Mouse (Mus musculus): ENCODE data around the gene Slc27a2. TPM values are rescaled to one million over a fixed set of nuclear protein-coding genes. Genes with fewer than 3 reads are reported as not detected.

Gene Slc27a2
- total RNA-seq, 2 experiments from 2014 or later: 7.4 to 8.3 TPM

DNA sequence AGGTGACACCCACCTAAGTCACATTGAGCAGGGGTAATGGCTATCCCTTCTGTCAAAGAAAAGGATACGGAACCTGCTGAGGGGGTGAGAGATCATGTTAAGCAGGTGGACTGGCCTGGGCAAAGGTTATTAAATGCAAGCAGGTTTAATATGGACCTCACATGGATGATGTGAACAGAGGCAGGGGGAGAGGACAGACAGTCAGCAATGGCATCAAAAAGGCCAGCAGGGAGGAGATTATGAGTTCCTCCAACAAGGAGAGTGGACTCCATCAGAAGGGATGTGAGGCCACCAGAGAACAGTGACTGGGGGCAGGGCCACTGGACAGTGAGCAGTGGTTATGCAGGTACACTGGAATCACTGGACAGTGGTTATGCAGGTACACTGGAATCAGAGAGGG lies 7.9 kb downstream of the Slc27a2 start:
- no peak for DNase-seq (ENCODE audit: extremely low spot score in 1 of 2, low spot score in 2 of 2)
- intact Hi-C loops (cut with DNase I): no loop called here
- no peak overlapping the region for H3K4me3 ChIP-seq
- H3K27ac ChIP-seq: no peak overlapping the region
- TF ChIP-seq CTCF (IDR thresholded peaks at IDR 0.05): no peak

DNA sequence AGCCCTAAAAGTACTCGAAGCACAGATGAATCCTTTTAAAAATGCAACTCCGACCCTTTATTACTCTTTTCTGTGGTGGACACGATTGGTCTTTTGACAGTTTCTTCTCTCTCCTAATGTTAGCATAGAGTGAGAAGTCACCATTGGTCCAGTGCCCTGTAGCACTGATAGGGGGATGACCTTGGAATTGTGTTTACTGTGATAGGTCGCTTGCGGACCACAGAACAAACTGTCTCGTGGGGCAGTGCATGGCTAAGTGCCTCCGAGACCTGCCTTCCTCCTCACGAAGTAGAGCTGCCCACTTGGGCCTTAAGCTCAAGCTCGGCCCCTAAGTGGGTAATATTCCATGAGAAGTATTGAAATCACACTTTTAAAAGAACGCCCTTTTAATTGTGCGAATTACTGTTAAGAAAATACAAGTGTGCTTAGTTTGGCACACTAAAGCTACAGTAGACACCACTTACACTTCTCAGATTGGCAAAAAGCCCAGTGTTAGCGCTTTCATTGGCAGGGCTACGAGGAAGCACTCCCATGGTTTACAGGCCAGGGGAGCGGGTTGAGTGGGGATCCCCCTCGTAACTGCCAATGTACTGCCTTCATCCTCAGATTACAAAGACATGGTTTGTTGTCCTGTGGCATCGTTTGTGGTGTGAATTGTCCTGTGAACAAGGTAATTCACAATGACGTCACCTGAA lies 11.4 kb downstream of the Slc27a2 start:
- H3K27ac ChIP-seq: no peak overlapping the region
- no peak for TF ChIP-seq CTCF (IDR thresholded peaks at IDR 0.05)
- intact Hi-C loops (cut with DNase I): no loop called here
- no peak for DNase-seq (ENCODE audit: extremely low spot score in 1 of 2, low spot score in 2 of 2)
- H3K4me3 ChIP-seq: no peak overlapping the region

GRCm38 (mm10) chr2:126572163-126572562 lies 20.0 kb downstream of the Slc27a2 start:
- H3K27ac ChIP-seq: no peak overlapping the region
- intact Hi-C loops (cut with DNase I): no loop called here
- TF ChIP-seq CTCF (IDR thresholded peaks at IDR 0.05): no peak
- no peak overlapping the region for H3K4me3 ChIP-seq
- no peak for DNase-seq (ENCODE audit: extremely low spot score in 1 of 2, low spot score in 2 of 2)

- intact Hi-C loops (cut with DNase I): no loop called here
- TF ChIP-seq CTCF (IDR thresholded peaks at IDR 0.05): no peak
- no peak overlapping the region for H3K27ac ChIP-seq
- no peak for DNase-seq (ENCODE audit: extremely low spot score in 1 of 2, low spot score in 2 of 2)
- no peak overlapping the region for H3K4me3 ChIP-seq
These were observed 20.5 kb downstream of the Slc27a2 start for GRCm38 (mm10) chr2:126572747-126573146.

GRCm38 (mm10) chr2:126575391-126576176 lies 23.4 kb downstream of the Slc27a2 start:
- DNase-seq (ENCODE audit: extremely low spot score in 1 of 2, low spot score in 2 of 2): no peak
- H3K27ac ChIP-seq: no peak overlapping the region
- H3K4me3 ChIP-seq: no peak overlapping the region
- intact Hi-C loops (cut with DNase I): no loop called here
- no peak for TF ChIP-seq CTCF (IDR thresholded peaks at IDR 0.05)

GRCm38 (mm10) chr2:126577362-126577761 lies 25.2 kb downstream of the Slc27a2 start:
- intact Hi-C loops (cut with DNase I): no loop called here
- Histone ChIP-seq H3K4me3 (no peak overlapping the region), H3K27ac (no peak overlapping the region)
- TF ChIP-seq CTCF (IDR thresholded peaks at IDR 0.05): no peak
- no peak for DNase-seq (ENCODE audit: extremely low spot score in 1 of 2, low spot score in 2 of 2)

GRCm38 (mm10) chr2:126579282-126579681 lies 27.1 kb downstream of the Slc27a2 start:
- no peak for DNase-seq (ENCODE audit: extremely low spot score in 1 of 2, low spot score in 2 of 2)
- no peak for TF ChIP-seq CTCF (IDR thresholded peaks at IDR 0.05)
- H3K4me3 ChIP-seq: no peak overlapping the region
- no peak overlapping the region for H3K27ac ChIP-seq
- intact Hi-C loops (cut with DNase I): no loop called here

DNA sequence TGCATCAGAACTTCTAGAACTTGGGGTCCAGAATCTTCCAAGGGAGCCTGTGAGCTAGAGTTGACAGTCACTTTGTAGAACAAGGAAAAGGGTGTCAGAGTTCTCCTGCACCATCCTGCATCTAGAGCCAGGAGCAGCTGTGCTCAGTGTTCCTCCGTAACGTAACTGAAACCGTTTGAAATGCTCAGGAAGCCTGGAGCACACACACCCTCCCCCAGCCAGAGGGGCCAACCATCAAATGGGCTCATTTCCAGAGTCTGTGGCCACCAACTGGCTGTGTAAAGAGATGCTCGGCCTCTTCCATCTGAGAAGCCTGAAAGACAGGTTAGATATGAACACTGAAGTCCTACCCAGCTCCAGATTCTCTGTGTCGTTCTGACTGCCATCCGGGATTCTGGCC lies 31.8 kb downstream of the Slc27a2 start:
- Histone ChIP-seq H3K27ac (no peak overlapping the region), H3K4me3 (no peak overlapping the region)
- no peak for TF ChIP-seq CTCF (IDR thresholded peaks at IDR 0.05)
- intact Hi-C loops (cut with DNase I): no loop called here
- no peak for DNase-seq (ENCODE audit: extremely low spot score in 1 of 2, low spot score in 2 of 2)

- DNase-seq (ENCODE audit: extremely low spot score in 1 of 2, low spot score in 2 of 2): no peak
- no peak for TF ChIP-seq CTCF (IDR thresholded peaks at IDR 0.05)
- Histone ChIP-seq H3K27ac (no peak overlapping the region), H3K4me3 (no peak overlapping the region)
- intact Hi-C loops (cut with DNase I): no loop called here
These were observed 32.6 kb downstream of the Slc27a2 start for GRCm38 (mm10) chr2:126584621-126585369.

GRCm38 (mm10) chr2:126587468-126587867 lies 35.3 kb downstream of the Slc27a2 start:
- H3K27ac ChIP-seq: no peak overlapping the region
- DNase-seq (ENCODE audit: extremely low spot score in 1 of 2, low spot score in 2 of 2): no peak
- TF ChIP-seq CTCF (IDR thresholded peaks at IDR 0.05): no peak
- H3K4me3 ChIP-seq: no peak overlapping the region
- intact Hi-C loops (cut with DNase I): no loop called here

DNA sequence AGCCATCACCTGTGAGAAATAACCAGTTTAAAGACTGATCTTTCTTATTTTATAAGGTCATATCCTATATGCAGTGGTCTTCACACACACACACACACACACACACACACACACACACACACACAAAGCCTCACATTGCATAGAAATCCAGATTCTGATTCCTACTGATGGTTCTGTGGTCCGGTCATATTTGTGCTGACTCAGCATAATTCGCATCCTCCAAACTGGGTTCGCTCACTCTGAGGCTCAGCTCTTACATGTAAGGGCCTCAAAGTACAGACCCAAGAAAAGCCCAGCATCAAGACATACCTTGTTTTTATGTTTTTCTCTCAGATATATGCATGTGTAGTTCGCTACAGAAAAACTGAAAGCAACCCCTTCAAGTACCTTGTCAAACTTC lies 39.1 kb downstream of the Slc27a2 start:
- TF ChIP-seq CTCF (IDR thresholded peaks at IDR 0.05): no peak
- no peak for DNase-seq (ENCODE audit: extremely low spot score in 1 of 2, low spot score in 2 of 2)
- intact Hi-C loops (cut with DNase I): loop anchor here (5.0 to 10.0 kb wide), 2 partner anchors 183 to 416 kb away; partner anchors contain the start of gene Ap4e1
- no peak overlapping the region for H3K27ac ChIP-seq
- H3K4me3 ChIP-seq: no peak overlapping the region

All from left cerebral cortex, adult 2 months (tissue).